ENCODE assay signal across 26 mouse cellular contexts in the genomic region with DNA sequence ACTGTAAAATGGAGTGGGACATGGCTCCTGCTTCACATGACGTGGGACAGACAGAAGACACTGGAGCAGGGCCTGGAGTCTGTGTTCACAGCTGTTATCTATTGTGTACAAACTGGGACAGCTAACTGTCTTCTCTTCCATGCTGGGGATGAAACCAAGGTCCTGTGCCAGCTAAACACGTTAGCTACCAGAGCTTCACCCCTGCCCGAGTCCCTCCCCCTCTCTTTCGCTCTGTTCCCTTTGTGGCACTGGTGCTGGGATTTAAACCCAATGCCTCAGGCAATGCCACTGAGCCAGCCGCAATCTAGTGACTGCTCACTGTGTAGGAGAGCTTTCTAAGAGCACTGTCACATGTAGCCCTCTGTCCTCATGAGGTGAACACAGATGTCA. TPM values are rescaled to one million over a fixed set of nuclear protein-coding genes. Genes with fewer than 3 reads are reported as not detected.
DNase-seq lines count a peak whose midpoint lies in the region; ATAC-seq and TF ChIP-seq lines count a peak whose summit lies in the region.
"Had no signal": no experiment of that assay in that cellular context is flagged by ENCODE, and none has a peak within 500 bp of the region (broad histone marks: within the 10 kb centered on the region; RNA-seq: fewer than 3 reads in every experiment).

No protein-coding gene starts in this region.

- no peak overlapping the region for H3K4me2 ChIP-seq in liver, postnatal 0 days (ENCODE audit: low read depth, low read length)
- H3K4me2 ChIP-seq: embryonic facial prominence, embryonic 13.5 days; forebrain, embryonic 12.5 days; forebrain, embryonic 15.5 days; heart, embryonic 13.5 days; hindbrain, embryonic 14.5 days had no signal

- ATAC-seq in liver, postnatal 0 days: no peak
- ATAC-seq: activated CD4-positive, CD25-positive, alpha-beta regulatory T cell, adult 4 months; forebrain, embryonic 15.5 days; hindbrain, postnatal 0 days had no signal

- TF ChIP-seq CTCF in liver, adult 2 months (IDR thresholded peaks at IDR 0.05; ENCODE audit: low read depth, low read length): no peak
- no peak for TF ChIP-seq CTCF in liver, postnatal 0 days (IDR thresholded peaks at IDR 0.05; ENCODE audit: low read depth)

- no peak for TF ChIP-seq EP300 in liver, postnatal 0 days (IDR thresholded peaks at IDR 0.05; ENCODE audit: low read depth)

- no peaks in the 10 kb centered on the region; the same call in 1 of the 2 replicates for H3K79me2 ChIP-seq in liver, adult 2 months (ENCODE audit: control insufficient read depth, insufficient read depth, low read length)

- peak; percentile 95 for DNase-seq in liver, adult 2 months (ENCODE audit: extremely low read depth, low read depth, low spot score)
- no peak for DNase-seq in liver
- DNase-seq in retina, postnatal 1 day: peak; percentile 9
- no peak for DNase-seq in retina, embryonic 14.5 days (ENCODE audit: low spot score)
- DNase-seq in liver, postnatal 0 days: no peak
- DNase-seq in embryo, embryonic 11 days: no peak
- DNase-seq: cerebellum, adult 18-20 months; cerebellum, adult 9-10 months; gastrocnemius, postnatal 36 days; heart, postnatal 14 days; heart, postnatal 4 days had no signal

- H3K9ac ChIP-seq in liver, adult 2 months (ENCODE audit: low read depth, low read length): peak overlapping the region; percentile 27
- H3K9ac ChIP-seq in liver, postnatal 0 days (replicated peaks): no peak overlapping the region
- H3K9ac ChIP-seq: embryonic facial prominence, embryonic 13.5 days; forebrain, embryonic 12.5 days; forebrain, embryonic 15.5 days; heart, embryonic 13.5 days; hindbrain, embryonic 14.5 days had no signal

- H3K27me3 ChIP-seq in liver, adult 2 months (ENCODE audit: control insufficient read depth, insufficient read depth, low read length): no peaks in the 10 kb centered on the region
- H3K27me3 ChIP-seq in liver, postnatal 0 days (ENCODE audit: insufficient read depth, low read length): no peaks in the 10 kb centered on the region
- H3K27me3 ChIP-seq: embryonic facial prominence, embryonic 13.5 days; forebrain, embryonic 12.5 days; forebrain, embryonic 15.5 days; heart, embryonic 13.5 days had no signal

- no peak for TF ChIP-seq POLR2A in liver, adult 2 months (IDR thresholded peaks at IDR 0.05; ENCODE audit: extremely low read depth, insufficient read depth, low read length)

- no peaks in the 10 kb centered on the region for H3K36me3 ChIP-seq in liver, adult 2 months (ENCODE audit: control insufficient read depth, insufficient read depth, low read length)
- no peaks in the 10 kb centered on the region; the same call in none of the 2 replicates for H3K36me3 ChIP-seq in liver, postnatal 0 days (replicated peaks; ENCODE audit: insufficient read depth, low read length)
- H3K36me3 ChIP-seq: forebrain, embryonic 15.5 days had no signal

- 23% methylated on average over 5 of the region's 5 CpGs for WGBS in liver, adult 2 months
- 74% methylated on average over 5 of the region's 5 CpGs for WGBS in liver, postnatal 0 days (ENCODE audit: insufficient replicate concordance)

- H3K4me1 ChIP-seq in liver, adult 2 months (ENCODE audit: control insufficient read depth, insufficient read depth, low read length): peaks cover 35% of the 10 kb centered on the region
- H3K4me1 ChIP-seq in liver, postnatal 0 days (ENCODE audit: insufficient read depth): peaks cover 17% of the 10 kb centered on the region
- H3K4me1 ChIP-seq: embryonic facial prominence, embryonic 13.5 days; forebrain, embryonic 12.5 days; forebrain, embryonic 15.5 days; heart, embryonic 13.5 days had no signal

- H3K9me3 ChIP-seq in liver, postnatal 0 days (ENCODE audit: low read length): no peaks in the 10 kb centered on the region
- H3K9me3 ChIP-seq: embryonic facial prominence, embryonic 10.5 days; embryonic facial prominence, embryonic 13.5 days; forebrain, embryonic 12.5 days; forebrain, embryonic 15.5 days; heart, embryonic 10.5 days; heart, embryonic 13.5 days had no signal

- peak overlapping the region; percentile 88 for H3K27ac ChIP-seq in liver, adult 2 months (replicated peaks; ENCODE audit: insufficient read depth, low read depth, low read length)
- H3K27ac ChIP-seq in liver, postnatal 0 days (ENCODE audit: low read depth): peak overlapping the region; percentile 80
- H3K27ac ChIP-seq: embryonic facial prominence, embryonic 10.5 days; embryonic facial prominence, embryonic 13.5 days; forebrain, embryonic 12.5 days; forebrain, embryonic 15.5 days; heart, adult 2 months; heart, embryonic 10.5 days; heart, embryonic 13.5 days; hindbrain, embryonic 14.5 days; hindbrain, postnatal 0 days had no signal

- no peak overlapping the region for H3K4me3 ChIP-seq in liver, adult 2 months (ENCODE audit: insufficient read depth, low read depth, low read length)
- no peak overlapping the region for H3K4me3 ChIP-seq in liver, postnatal 0 days (ENCODE audit: low read depth, low read length)
- H3K4me3 ChIP-seq: embryonic facial prominence, embryonic 10.5 days; embryonic facial prominence, embryonic 13.5 days; erythroblast, embryonic 14.5 days; forebrain, embryonic 12.5 days; forebrain, embryonic 15.5 days; heart, adult 2 months; heart, embryonic 10.5 days; heart, embryonic 13.5 days had no signal

RNA-seq across cellular contexts. Expression of a gene that starts 4.9 kb away (rescaled TPM):
- 13.6 and 22.2 TPM in 2 replicates for total RNA-seq in liver, adult 2 months (2014; rRNA removed)
- 201 and 258 TPM in 2 replicates for polyA plus RNA-seq in liver, adult 2 months (2012; rRNA removed)
- polyA plus RNA-seq in liver, postnatal 0 days (2015; fragmentation: Nextera tagmentation; extraction: Ambion mirVana): 74.6 and 75.7 TPM in 2 replicates
- total RNA-seq: common myeloid progenitor, adult 5-6 weeks; ES-E14; gastrocnemius, adult 8-10 months; gastrocnemius, postnatal 36 days; heart, adult 2 months; heart, postnatal 14 days; heart, postnatal 4 days; hindbrain, postnatal 0 days had no signal
- polyA plus RNA-seq: activated CD4-positive, CD25-positive, alpha-beta regulatory T cell, adult 4 months; brain, embryonic 14.5 days had no signal

RNA-seq across cellular contexts. Expression of a gene that starts 22.0 kb away (rescaled TPM):
- total RNA-seq in liver, adult 2 months (2014; rRNA removed): 8.5 and 12.6 TPM in 2 replicates
- 23.2 and 33.9 TPM in 2 replicates for polyA plus RNA-seq in liver, adult 2 months (2012; rRNA removed)
- 3.6 and 4.1 TPM in 2 replicates for polyA plus RNA-seq in liver, postnatal 0 days (2015; fragmentation: Nextera tagmentation; extraction: Ambion mirVana)

RNA-seq across cellular contexts. Expression of a gene that starts 31.9 kb away (rescaled TPM):
- total RNA-seq in liver, adult 2 months (2014; rRNA removed): 12.8 and 20.7 TPM in 2 replicates
- 27.2 and 34.5 TPM in 2 replicates for polyA plus RNA-seq in liver, adult 2 months (2012; rRNA removed)
- 2.8 and 3.7 TPM in 2 replicates for polyA plus RNA-seq in liver, postnatal 0 days (2015; fragmentation: Nextera tagmentation; extraction: Ambion mirVana)
- polyA plus RNA-seq: activated CD4-positive, CD25-positive, alpha-beta regulatory T cell, adult 4 months had no signal

Comparison
In these comparisons a context has a peak if more than half of its experiments do, and no peak if none do; other contexts are left out.
1. DNase-seq: peak in liver, adult 2 months (single experiment) and retina, postnatal 1 day (single experiment); none in liver (single experiment), retina, embryonic 14.5 days (single experiment), liver, postnatal 0 days (single experiment) and embryo, embryonic 11 days (single experiment).